Mouse (Mus musculus) thymus, adult 2 months (tissue): Measurements from ENCODE around the gene Defb42.

Experiments used
- CTCF ChIP-seq: fragments of 200-500 bp; IDR thresholded peaks from 2 replicates; pipeline ENCODE4 v1.5.1; 2012; ENCODE audit warnings: mild to moderate bottlenecking, control low read depth, low read length, moderate library complexity, borderline replicate concordance; ENCODE audit not compliant: control insufficient read depth, poor library complexity, insufficient read depth; ENCODE audit errors: extremely low read depth
- POLR2A ChIP-seq: fragments of 200-500 bp; IDR thresholded peaks from 2 replicates; pipeline ENCODE4 v1.6.1; 2012; ENCODE audit warnings: mild to moderate bottlenecking, low read length, control low read depth, moderate library complexity; ENCODE audit not compliant: control insufficient read depth, poor library complexity, insufficient read depth; ENCODE audit errors: extremely low read depth

GRCm38 (mm10) chr14:63014667-63015066 is 32.1 kb upstream of the Defb42 start:
- TF ChIP-seq POLR2A (no peak), CTCF (no peak)
